Mouse (Mus musculus): Measurements from ENCODE around the gene Sdha.
A peak's percentile ranks its signal among the peaks of the same experiment; 100 is the strongest.

Sdha gene

GRCm38 (mm10) chr13:74349566-74350434 lies at the start of gene Sdha, which contains the start of gene Ccdc127:
TSS of gene Sdha (minus strand) at chr13:74350280.
TSS of gene Ccdc127 (plus strand) at chr13:74350309.
- peak; percentile 97 for DNase-seq (ENCODE audit: low spot score)

- DNase-seq (ENCODE audit: low spot score), result no peak
Observed at GRCm38 (mm10) chr13:74399298-74399839, 49.3 kb upstream of the Sdha start, which contains the start of gene Ftl1-ps1. TSS of gene Ftl1-ps1 (plus strand) at chr13:74399694.

GRCm38 (mm10) chr13:74391156-74391555 lies 41.1 kb upstream of the Sdha start:
- no peak for DNase-seq (ENCODE audit: low spot score)

DNA sequence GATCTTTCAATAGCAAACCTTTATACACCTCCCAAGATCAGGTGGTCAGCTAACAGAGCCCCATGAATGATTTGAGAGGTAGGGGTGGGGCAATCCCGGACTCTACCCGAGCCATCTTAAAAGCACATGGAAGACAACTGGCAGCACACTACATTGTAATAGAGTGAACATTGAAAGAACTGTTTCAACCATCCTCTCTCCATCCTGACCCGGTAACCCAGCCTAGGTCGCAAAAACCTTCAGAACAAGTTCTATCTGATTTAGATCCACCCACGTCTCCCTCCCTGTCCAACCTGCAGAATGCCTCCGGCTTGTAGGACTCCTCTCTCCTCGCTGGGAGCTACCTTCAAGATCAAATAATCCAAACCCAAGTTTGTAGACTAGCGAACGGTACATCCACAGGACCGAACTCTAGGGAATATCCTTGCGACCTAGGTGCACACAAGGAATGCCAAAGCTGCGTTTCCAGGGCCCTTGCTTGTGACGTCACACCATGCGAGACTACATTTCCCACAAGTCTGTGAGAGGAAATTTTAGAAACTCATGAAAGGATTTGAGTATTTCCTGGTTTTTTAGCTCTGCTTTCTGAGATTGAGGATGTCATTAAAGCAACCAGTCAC lies 40.4 kb upstream of the Sdha start, which contains the start of gene Zfp72:
Gene Zfp72, minus strand, starts transcription at position 466 of the 620 bp plus-strand sequence.
- DNase-seq (ENCODE audit: low spot score), result peak; percentile 42

DNA sequence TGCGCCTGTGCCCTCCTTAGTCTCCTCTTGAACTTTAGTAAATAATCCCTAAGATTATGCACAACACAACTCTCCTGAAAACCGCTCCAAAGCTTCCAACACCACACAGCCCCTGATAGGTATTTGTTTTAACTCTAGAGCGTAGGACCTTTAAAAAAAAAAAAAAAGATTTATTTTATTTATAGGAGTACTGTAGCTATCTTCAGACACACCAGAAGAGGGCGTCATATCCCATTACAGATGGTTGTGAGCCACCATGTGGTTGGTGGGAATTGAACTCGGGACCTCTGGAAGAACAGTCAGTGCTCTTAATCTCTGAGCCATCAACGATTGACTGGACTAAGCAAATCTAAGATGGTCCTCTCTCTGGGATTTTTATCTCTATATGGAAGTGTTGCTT lies 39.6 kb upstream of the Sdha start:
- DNase-seq (ENCODE audit: low spot score), result no peak

GRCm38 (mm10) chr13:74382289-74382688 lies 32.2 kb upstream of the Sdha start:
- no peak for DNase-seq (ENCODE audit: low spot score)

DNA sequence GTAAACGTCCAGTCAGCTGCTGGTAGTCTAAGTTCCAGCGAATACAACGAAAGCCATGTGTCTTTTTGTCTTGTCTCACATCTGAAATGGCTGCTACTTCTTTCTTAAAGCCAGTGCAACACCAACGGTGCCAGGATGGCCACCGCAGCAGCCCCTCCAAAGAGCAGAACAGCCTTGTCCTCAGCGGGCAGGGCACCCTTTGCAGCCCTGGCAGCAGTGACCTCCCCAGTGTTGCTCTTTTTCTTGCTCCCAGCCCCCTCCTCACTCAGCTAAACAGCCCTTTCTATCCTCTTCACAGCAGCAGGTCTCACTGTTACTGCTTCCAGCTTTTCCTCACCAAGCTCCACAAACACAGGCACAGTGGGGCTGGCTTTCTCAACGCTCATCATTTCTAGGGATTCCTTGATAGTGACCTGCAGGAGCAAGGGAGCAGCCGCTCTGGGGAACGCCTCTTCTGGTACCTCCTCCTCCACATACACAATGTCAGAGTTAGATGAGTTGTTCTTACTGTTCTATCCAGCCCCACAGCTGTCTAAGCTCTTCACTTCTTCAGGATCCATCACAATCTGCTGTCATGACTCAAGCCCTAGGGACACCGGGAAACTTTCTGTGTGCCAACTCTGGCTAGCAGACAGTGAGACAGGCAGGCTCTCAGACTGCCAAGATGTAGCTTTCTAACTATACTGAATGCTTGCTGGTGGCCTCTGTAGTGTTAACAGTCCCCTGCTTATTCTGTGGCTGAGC lies 31.6 kb upstream of the Sdha start:
- no peak for DNase-seq (ENCODE audit: low spot score)

DNA sequence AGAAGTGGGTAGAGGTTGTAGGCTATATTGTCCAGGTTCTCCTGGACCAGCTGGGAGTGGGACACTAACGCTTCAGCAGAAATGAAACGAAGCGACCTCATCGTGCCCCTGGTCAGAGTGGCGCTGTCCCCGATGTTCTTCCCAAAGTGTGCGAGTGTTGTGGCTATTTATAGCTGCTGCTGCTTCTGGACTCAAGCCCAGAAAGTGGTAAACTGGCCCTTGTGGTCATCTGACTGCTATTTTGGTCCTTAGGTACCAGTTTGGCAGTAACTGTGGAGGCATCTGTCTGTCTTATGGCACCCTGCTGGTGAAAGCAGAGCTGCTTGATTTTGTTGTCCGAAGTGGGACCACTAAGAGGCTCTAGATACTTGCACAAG lies 13.8 kb upstream of the Sdha start, which contains the start of gene Lrrc14b:
Gene Lrrc14b, minus strand, starts transcription at position 147 of the 377 bp plus-strand sequence.
- peak; percentile 60 for DNase-seq (ENCODE audit: low spot score)

- DNase-seq (ENCODE audit: low spot score), result no peak
Observed at GRCm38 (mm10) chr13:74363176-74363858, 13.2 kb upstream of the Sdha start.

DNA sequence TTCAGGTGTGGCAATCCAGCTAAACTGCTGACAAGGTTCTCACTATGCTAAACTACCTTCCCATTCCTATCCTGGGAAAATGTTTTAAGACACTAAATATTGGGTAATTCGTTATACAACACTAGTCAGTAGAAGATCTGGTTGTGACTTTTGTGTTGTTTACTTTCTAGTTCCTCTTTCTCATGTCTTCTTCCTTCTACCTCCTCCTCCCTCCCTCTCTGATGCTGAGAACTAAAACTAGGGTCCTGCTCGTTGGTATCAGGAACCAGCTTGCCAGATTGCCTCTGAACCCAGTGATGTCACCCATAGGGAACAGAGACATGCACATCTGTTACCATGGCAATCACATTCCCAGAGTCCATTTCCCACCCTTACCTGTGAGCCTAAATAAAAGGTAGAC lies 12.1 kb upstream of the Sdha start:
- DNase-seq (ENCODE audit: low spot score), result no peak

DNA sequence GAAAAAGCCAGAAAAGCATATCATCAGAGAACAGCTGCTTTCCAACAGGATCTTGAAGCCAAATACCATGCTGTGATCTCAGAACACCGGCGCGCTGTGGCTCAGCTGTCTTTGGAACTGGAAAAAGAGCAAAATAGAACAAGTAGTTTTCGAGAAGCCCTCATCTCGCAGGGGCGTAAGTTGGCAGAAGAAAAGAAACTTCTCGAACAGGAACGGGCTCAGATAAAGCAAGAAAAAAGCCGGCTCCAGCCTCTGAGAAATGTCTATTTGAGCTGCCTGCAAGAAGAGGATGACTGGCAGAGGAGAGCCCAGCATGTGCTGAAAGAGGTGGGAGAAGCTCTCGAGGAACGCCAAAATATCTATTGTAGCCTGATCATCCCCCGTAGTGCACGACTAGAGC lies 6.4 kb upstream of the Sdha start:
- DNase-seq (ENCODE audit: low spot score), result no peak

- no peak for DNase-seq (ENCODE audit: low spot score)
Observed at GRCm38 (mm10) chr13:74350435-74350906, 391 bp upstream of the Sdha start.

- DNase-seq (ENCODE audit: low spot score), result peak; percentile 68
Observed at GRCm38 (mm10) chr13:74341036-74341435, 9.0 kb downstream of the Sdha start.

DNA sequence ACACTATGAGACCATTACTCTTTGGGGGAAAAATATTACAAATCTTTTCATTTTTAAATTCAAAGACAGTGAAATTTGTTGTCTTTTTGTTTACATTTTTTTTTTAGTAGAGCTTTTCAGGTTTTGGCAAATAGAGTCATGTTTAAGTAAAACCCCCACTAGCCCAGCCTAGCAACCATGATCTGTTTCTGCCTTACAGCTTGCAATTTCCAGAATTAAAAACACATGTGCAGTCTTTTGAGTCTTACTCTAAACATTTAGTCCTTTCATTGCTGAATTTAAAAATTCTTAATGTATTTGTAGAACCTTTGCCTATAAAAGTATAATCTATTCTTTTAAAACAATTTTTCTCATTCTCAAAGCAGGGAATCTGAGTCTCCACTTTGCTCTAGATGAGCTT lies 20.8 kb downstream of the Sdha start:
- no peak for DNase-seq (ENCODE audit: low spot score)

GRCm38 (mm10) chr13:74317170-74317849 lies 32.8 kb downstream of the Sdha start, which contains the start of gene Pdcd6:
TSS of gene Pdcd6 (minus strand) at chr13:74317580.
- DNase-seq (ENCODE audit: low spot score), result peak; percentile 95

- DNase-seq (ENCODE audit: low spot score), result peak; percentile 7
Observed at GRCm38 (mm10) chr13:74316789-74317169, 33.3 kb downstream of the Sdha start.

DNA sequence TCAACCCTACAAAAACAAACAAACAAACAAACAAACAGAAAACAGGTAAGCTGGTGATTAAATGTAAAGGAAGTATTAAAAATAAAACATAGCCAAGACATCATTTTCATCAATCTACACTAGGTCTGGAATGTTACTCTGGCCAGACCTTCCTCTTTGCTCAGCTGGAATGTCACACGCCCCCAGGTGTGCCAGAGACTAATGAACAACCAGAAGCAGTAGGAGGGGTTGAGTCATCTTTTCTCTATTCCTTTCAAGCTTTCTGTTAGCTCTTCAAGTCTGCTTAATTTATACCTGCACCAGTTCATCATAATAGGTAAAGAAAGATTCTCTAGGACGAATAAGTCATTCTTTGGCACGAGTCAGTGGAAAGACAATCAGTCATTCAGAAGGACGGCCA lies 33.7 kb downstream of the Sdha start:
- DNase-seq (ENCODE audit: low spot score), result peak; percentile 9

DNA sequence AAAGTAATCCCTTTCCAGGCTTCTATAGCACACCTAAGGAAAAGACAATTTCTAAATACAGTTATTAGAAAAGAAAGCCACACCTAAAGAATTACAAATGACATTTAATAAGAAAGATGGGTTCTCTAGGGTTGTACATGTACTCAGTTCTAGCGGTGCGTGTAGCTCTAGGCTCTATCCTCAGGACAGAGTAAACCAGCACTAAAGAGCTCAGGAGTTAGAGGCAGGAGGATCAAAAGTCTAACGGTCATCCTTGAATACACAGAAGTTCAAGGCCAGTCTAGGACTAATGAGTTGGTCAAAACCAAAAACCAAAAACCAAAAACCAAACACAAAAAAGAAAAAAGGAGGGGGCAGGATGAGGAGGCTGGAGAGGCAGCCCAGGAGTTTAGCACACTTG lies 35.5 kb downstream of the Sdha start:
- no peak for DNase-seq (ENCODE audit: low spot score)

GRCm38 (mm10) chr13:74305780-74306179 lies 44.3 kb downstream of the Sdha start:
- no peak for DNase-seq (ENCODE audit: low spot score)

GRCm38 (mm10) chr13:74305380-74305779 lies 44.7 kb downstream of the Sdha start:
- no peak for DNase-seq (ENCODE audit: low spot score)

Measured in MN1 (cell line).